Mouse (Mus musculus): Measurements from ENCODE around the gene Atp6v1fnb. TPM values are rescaled to one million over a fixed set of nuclear protein-coding genes. Genes with fewer than 3 reads are reported as not detected.
A peak's percentile ranks its signal among the peaks of the same experiment; 100 is the strongest.

Atp6v1fnb gene
- total and polyA plus RNA-seq, 3 experiments, result 0.13 TPM; not detected in 2

DNA sequence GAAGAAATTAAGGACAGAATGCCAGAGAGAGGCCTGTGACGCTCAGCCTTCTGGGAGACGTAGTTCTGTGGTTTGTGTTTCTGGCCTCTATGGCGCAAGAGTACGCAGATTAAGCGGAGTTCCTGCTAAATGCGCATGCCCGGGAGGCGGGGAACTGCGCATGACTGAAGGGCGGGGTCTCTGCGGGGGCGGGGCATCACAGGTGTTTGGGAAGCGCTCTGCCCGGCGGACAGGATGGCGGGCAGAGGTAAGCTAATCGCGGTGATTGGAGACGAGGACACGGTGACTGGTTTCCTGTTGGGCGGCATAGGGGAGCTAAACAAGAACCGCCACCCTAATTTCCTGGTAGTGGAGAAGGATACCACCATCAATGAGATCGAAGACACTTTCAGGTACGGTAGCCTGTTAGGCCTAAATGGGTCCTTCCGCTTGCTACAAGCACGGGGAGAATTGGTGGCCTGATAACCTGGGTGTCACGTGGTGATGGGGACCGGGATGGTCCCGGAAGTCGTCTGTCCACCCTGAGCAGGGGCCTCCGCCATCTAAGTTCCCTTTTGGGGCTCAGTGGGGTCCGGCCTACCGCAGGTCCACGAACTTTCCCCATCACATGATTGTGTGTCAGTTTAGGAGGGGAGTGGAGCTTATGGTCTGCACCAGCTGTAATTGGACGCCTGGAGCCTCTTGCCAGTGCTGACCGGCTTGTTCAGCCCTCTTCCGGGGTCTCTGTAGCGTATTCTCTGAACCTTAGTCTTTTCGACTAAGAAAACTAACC, 3.5 kb upstream of the Atp6v1fnb start, which contains the start of gene Atp6v1f (continued):
- TF ChIP-seq TAL1 (IDR thresholded peaks at IDR 0.05; ENCODE audit: low read length), result no peak
- no peak for TF ChIP-seq GABPA (IDR thresholded peaks at IDR 0.05; ENCODE audit: low read depth, low read length)
- TF ChIP-seq RAD21 (IDR thresholded peaks at IDR 0.05; ENCODE audit: low read depth, low read length), result no peak
- TF ChIP-seq EP300 (IDR thresholded peaks at IDR 0.05; ENCODE audit: low read depth in 1 of 2, low read length in 2 of 2), result peak; percentile 34 to 52; a peak in 2 of 4 replicates
- TF ChIP-seq MEF2A (IDR thresholded peaks at IDR 0.05; ENCODE audit: extremely low read depth, insufficient replicate concordance, low read depth, low read length, poor library complexity, severe bottlenecking), result 0 out of 2 replicates have a peak, but pooled peaks have one; percentile 22
- peak; percentile 73 for TF ChIP-seq BHLHE40 (IDR thresholded peaks at IDR 0.05; ENCODE audit: borderline replicate concordance, low read depth, low read length)
- peak; percentile 46 to 84; a peak in 3 of 4 replicates for TF ChIP-seq POLR2A (IDR thresholded peaks at IDR 0.05; ENCODE audit: control insufficient read depth in 1 of 2, insufficient read depth in 1 of 2, low read depth in 1 of 2, low read length in 2 of 2, poor library complexity in 1 of 2)
- peak; percentile 72 for TF ChIP-seq NELFE (IDR thresholded peaks at IDR 0.05; ENCODE audit: low read depth, low read length)
- peak; percentile 66 to 81 for TF ChIP-seq USF2 (IDR thresholded peaks at IDR 0.05; ENCODE audit: borderline replicate concordance in 1 of 2, insufficient read depth in 1 of 2, low read depth in 1 of 2, low read length in 2 of 2)
- peak; percentile 95 for TF ChIP-seq MXI1 (IDR thresholded peaks at IDR 0.05; ENCODE audit: low read depth, low read length)
- no peak for TF ChIP-seq ZC3H11A (IDR thresholded peaks at IDR 0.05; ENCODE audit: low read depth, low read length)
- TF ChIP-seq ZMIZ1 (IDR thresholded peaks at IDR 0.05; ENCODE audit: low read depth, low read length), result peak; percentile 67
- TF ChIP-seq TCF12 (IDR thresholded peaks at IDR 0.05; ENCODE audit: low read depth, low read length), result peak; percentile 47
- no peak for TF ChIP-seq ZNF384 (IDR thresholded peaks at IDR 0.05; ENCODE audit: low read depth, low read length)
- no peak for TF ChIP-seq MAFK (IDR thresholded peaks at IDR 0.05; ENCODE audit: borderline replicate concordance, low read depth, low read length)
- 0 out of 2 replicates have a peak, but pooled peaks have one; percentile 63 for TF ChIP-seq E2F4 (IDR thresholded peaks at IDR 0.05; ENCODE audit: borderline replicate concordance, low read depth, low read length)
- TF ChIP-seq MAZ (IDR thresholded peaks at IDR 0.05; ENCODE audit: low read depth, low read length), result peak; percentile 43
- peak; percentile 97 for TF ChIP-seq MAX (IDR thresholded peaks at IDR 0.05; ENCODE audit: low read length)
- TF ChIP-seq POLR2AphosphoS5 (IDR thresholded peaks at IDR 0.05; ENCODE audit: borderline replicate concordance, low read depth, low read length), result no peak
- TF ChIP-seq RCOR1 (IDR thresholded peaks at IDR 0.05; ENCODE audit: low read depth, low read length), result peak; percentile 50; the same call in 1 of the 2 replicates
- TF ChIP-seq ETS1 (IDR thresholded peaks at IDR 0.05; ENCODE audit: low read depth, low read length), result peak; percentile 46

DNA sequence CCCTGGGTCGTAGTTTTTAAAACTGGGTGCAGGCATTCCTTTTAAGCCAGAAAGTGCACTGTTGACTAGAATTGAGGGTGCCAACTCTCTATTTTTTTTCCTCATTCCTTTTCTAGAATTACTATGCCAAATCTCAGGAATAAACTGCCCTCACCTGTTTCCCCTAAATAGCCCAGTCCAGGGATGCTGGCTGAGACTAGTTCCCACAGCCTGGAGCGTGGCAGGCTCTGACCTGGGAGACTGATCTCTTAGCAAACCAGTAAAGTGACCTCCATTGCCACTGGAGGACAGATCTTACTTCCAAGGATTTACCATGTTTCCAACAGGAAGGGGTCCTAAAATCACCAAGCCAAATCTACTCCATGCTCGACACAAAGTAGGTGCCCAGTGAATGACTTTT, 2.4 kb upstream of the Atp6v1fnb start:
- Histone ChIP-seq H3K9me3 (replicated peaks; ENCODE audit: insufficient read depth, low read length) (no peaks in the 10 kb centered on the region), H3K27ac (ENCODE audit: control insufficient read depth, low read depth, low read length) (no peak overlapping the region; the same call in 1 of the 2 replicates), H3K9ac (ENCODE audit: control insufficient read depth, low read depth, low read length, poor library complexity, severe bottlenecking) (peak overlapping the region; percentile 89), H3K4me3 (ENCODE audit: control insufficient read depth in 1 of 2, insufficient read depth in 1 of 2, low read depth in 2 of 2, low read length in 2 of 2) (peak overlapping the region; percentile 93 to 94), H3K4me1 (ENCODE audit: control insufficient read depth in 1 of 2, insufficient read depth in 2 of 2, low read length in 2 of 2) (peaks cover 4 to 12% of the 10 kb centered on the region in 2 experiments; a peak in 3 of 4 replicates), H3K27me3 (ENCODE audit: control insufficient read depth in 1 of 2, insufficient read depth in 2 of 2, low read length in 2 of 2) (no peaks in the 10 kb centered on the region), H3K79me2 (ENCODE audit: control insufficient read depth, insufficient read depth, low read length, poor library complexity) (peaks cover 14% of the 10 kb centered on the region), H3K36me3 (ENCODE audit: control insufficient read depth in 1 of 2, insufficient read depth in 2 of 2, low read length in 2 of 2) (peaks cover 3 to 14% of the 10 kb centered on the region in 2 experiments; a peak in 3 of 4 replicates)
- TF ChIP-seq SMC3 (IDR thresholded peaks at IDR 0.05; ENCODE audit: low read depth, low read length) (no peak), TBP (IDR thresholded peaks at IDR 0.05; ENCODE audit: low read depth, low read length) (no peak), SIN3A (IDR thresholded peaks at IDR 0.05; ENCODE audit: low read length) (no peak), ZKSCAN1 (IDR thresholded peaks at IDR 0.05; ENCODE audit: low read depth, low read length) (no peak), MAX (IDR thresholded peaks at IDR 0.05; ENCODE audit: low read length) (no peak), ETS1 (IDR thresholded peaks at IDR 0.05; ENCODE audit: low read depth, low read length) (no peak), ELF1 (IDR thresholded peaks at IDR 0.05; ENCODE audit: low read depth, low read length) (no peak)
- no peak for DNase-seq (ENCODE audit: low read depth, low spot score)

All from MEL (cell line).